Comparison of ENCODE assay signal across 9 mouse cellular contexts in the genomic region with DNA sequence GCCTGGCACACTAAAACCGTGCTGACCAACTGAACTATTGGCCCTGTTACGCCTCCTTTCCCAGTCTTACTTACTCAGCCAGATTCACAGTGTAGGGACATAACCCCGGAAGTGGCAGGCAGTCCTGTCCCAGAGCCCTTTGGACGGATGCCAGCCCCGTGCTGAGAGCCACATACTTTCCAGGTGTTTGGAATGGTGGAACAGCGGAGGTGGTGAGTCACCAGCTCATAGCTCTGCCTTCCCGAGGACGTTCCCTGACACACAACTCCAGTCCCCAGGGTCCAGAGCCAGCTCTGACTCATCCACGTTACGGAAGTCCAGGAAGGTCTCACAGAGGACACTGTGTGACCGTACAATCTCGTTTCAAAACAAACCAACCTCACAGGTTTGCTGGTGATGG.
A peak's percentile ranks its signal among the peaks of the same experiment; 100 is the strongest.
DNase-seq lines count a peak whose midpoint lies in the region; ATAC-seq and TF ChIP-seq lines count a peak whose summit lies in the region.
"Had no signal": no experiment of that assay in that cellular context is flagged by ENCODE, and none has a peak within 500 bp of the region (broad histone marks: within the 10 kb centered on the region; RNA-seq: fewer than 3 reads in every experiment).

No protein-coding gene starts in this region.

- TF ChIP-seq EP300 in lung, postnatal 0 days (IDR thresholded peaks at IDR 0.05): peak; percentile 94

- H3K4me3 ChIP-seq in intestine, postnatal 0 days (ENCODE audit: low read depth, low read length): no peak overlapping the region
- H3K4me3 ChIP-seq in lung, postnatal 0 days (ENCODE audit: low read depth, low read length): no peak overlapping the region
- no peak overlapping the region for H3K4me3 ChIP-seq in hindbrain, embryonic 13.5 days
- no peak overlapping the region for H3K4me3 ChIP-seq in hindbrain, embryonic 16.5 days (ENCODE audit: low read length)
- H3K4me3 ChIP-seq: erythroblast, embryonic 14.5 days had no signal

- peak; percentile 90 for DNase-seq in MN1 (ENCODE audit: low spot score)
- DNase-seq in gastrocnemius, adult 8-10 months (ENCODE audit: low spot score in 2 of 2): peak; percentile 70 to 77
- peak; percentile 96 for DNase-seq in lung, postnatal 0 days (ENCODE audit: low spot score)
- no peak for DNase-seq in layer of hippocampus, adult 9-10 months (ENCODE audit: low spot score)
- no peak for DNase-seq in thymus, postnatal 36 days

- no peak for TF ChIP-seq CTCF in intestine, postnatal 0 days (IDR thresholded peaks at IDR 0.05; ENCODE audit: low read depth)
- TF ChIP-seq CTCF in lung, postnatal 0 days (IDR thresholded peaks at IDR 0.05): no peak

- peak; percentile 97 for ATAC-seq in intestine, postnatal 0 days
- peak; percentile 95 for ATAC-seq in lung, postnatal 0 days
- no peak for ATAC-seq in hindbrain, embryonic 13.5 days (ENCODE audit: low FRiP score)
- ATAC-seq in hindbrain, embryonic 16.5 days: no peak

- H3K4me1 ChIP-seq in intestine, postnatal 0 days (replicated peaks; ENCODE audit: control insufficient read depth, insufficient read depth, low read length): no peaks in the 10 kb centered on the region
- peaks cover 14% of the 10 kb centered on the region; the same call in 1 of the 2 replicates for H3K4me1 ChIP-seq in lung, postnatal 0 days (ENCODE audit: insufficient read depth, low read depth, low read length)
- peaks cover 24% of the 10 kb centered on the region for H3K4me1 ChIP-seq in hindbrain, embryonic 13.5 days (replicated peaks)
- H3K4me1 ChIP-seq in hindbrain, embryonic 16.5 days (ENCODE audit: control insufficient read depth, insufficient read depth, low read depth, low read length): peaks cover 8% of the 10 kb centered on the region; the same call in 1 of the 2 replicates

- no peaks in the 10 kb centered on the region for H3K36me3 ChIP-seq in intestine, postnatal 0 days (ENCODE audit: control insufficient read depth, insufficient read depth)
- H3K36me3 ChIP-seq in lung, postnatal 0 days (ENCODE audit: insufficient read depth, low read length): no peaks in the 10 kb centered on the region
- H3K36me3 ChIP-seq in hindbrain, embryonic 13.5 days: no peaks in the 10 kb centered on the region
- H3K36me3 ChIP-seq in hindbrain, embryonic 16.5 days (ENCODE audit: control insufficient read depth, insufficient read depth, low read length): no peaks in the 10 kb centered on the region

- H3K27me3 ChIP-seq in intestine, postnatal 0 days (replicated peaks; ENCODE audit: control insufficient read depth, insufficient read depth, low read length): no peaks in the 10 kb centered on the region
- H3K27me3 ChIP-seq in lung, postnatal 0 days (replicated peaks; ENCODE audit: insufficient read depth, low read length): no peaks in the 10 kb centered on the region
- H3K27me3 ChIP-seq in hindbrain, embryonic 13.5 days: no peaks in the 10 kb centered on the region
- H3K27me3 ChIP-seq in hindbrain, embryonic 16.5 days (replicated peaks; ENCODE audit: control insufficient read depth, insufficient read depth, low read length): no peaks in the 10 kb centered on the region

- H3K9ac ChIP-seq in intestine, postnatal 0 days (ENCODE audit: low read depth, low read length): no peak overlapping the region
- no peak overlapping the region for H3K9ac ChIP-seq in lung, postnatal 0 days (replicated peaks; ENCODE audit: low read depth)
- no peak overlapping the region for H3K9ac ChIP-seq in hindbrain, embryonic 13.5 days
- H3K9ac ChIP-seq in hindbrain, embryonic 16.5 days (ENCODE audit: low read depth, low read length): no peak overlapping the region

- peak overlapping the region; percentile 21 for H3K4me2 ChIP-seq in intestine, postnatal 0 days (replicated peaks; ENCODE audit: low read depth)
- H3K4me2 ChIP-seq in lung, postnatal 0 days (replicated peaks; ENCODE audit: low read depth, low read length): no peak overlapping the region; the same call in 1 of the 2 replicates
- H3K4me2 ChIP-seq in hindbrain, embryonic 13.5 days: no peak overlapping the region
- H3K4me2 ChIP-seq in hindbrain, embryonic 16.5 days (ENCODE audit: low read length): no peak overlapping the region

- H3K9me3 ChIP-seq in intestine, postnatal 0 days (ENCODE audit: control insufficient read depth): no peaks in the 10 kb centered on the region
- no peaks in the 10 kb centered on the region for H3K9me3 ChIP-seq in lung, postnatal 0 days (ENCODE audit: low read length)
- H3K9me3 ChIP-seq in hindbrain, embryonic 13.5 days: no peaks in the 10 kb centered on the region
- no peaks in the 10 kb centered on the region for H3K9me3 ChIP-seq in hindbrain, embryonic 16.5 days (ENCODE audit: control insufficient read depth, low read length)

- WGBS in intestine, postnatal 0 days: 19% methylated on average over 12 of the region's 12 CpGs
- 25% methylated on average over 12 of the region's 12 CpGs for WGBS in lung, postnatal 0 days
- WGBS in hindbrain, embryonic 13.5 days: 77% methylated on average over 12 of the region's 12 CpGs
- WGBS in hindbrain, embryonic 16.5 days: 77% methylated on average over 12 of the region's 12 CpGs

- H3K27ac ChIP-seq in intestine, postnatal 0 days (ENCODE audit: low read depth, low read length): peak overlapping the region; percentile 73
- peak overlapping the region; percentile 33 for H3K27ac ChIP-seq in lung, postnatal 0 days (ENCODE audit: low read length)
- H3K27ac ChIP-seq in hindbrain, embryonic 13.5 days: no peak overlapping the region
- no peak overlapping the region for H3K27ac ChIP-seq in hindbrain, embryonic 16.5 days (ENCODE audit: low read depth, low read length)

Comparison
In these comparisons a context has a peak if more than half of its experiments do, and no peak if none do; other contexts are left out.
1. DNase-seq: peak in MN1 (single experiment), gastrocnemius, adult 8-10 months (2 of 2) and lung, postnatal 0 days (single experiment); none in layer of hippocampus, adult 9-10 months (single experiment) and thymus, postnatal 36 days (0 of 2).
2. ATAC-seq: peak in intestine, postnatal 0 days (single experiment) and lung, postnatal 0 days (single experiment); none in hindbrain, embryonic 13.5 days (single experiment) and hindbrain, embryonic 16.5 days (single experiment).
3. H3K27ac ChIP-seq: peak in intestine, postnatal 0 days (single experiment) and lung, postnatal 0 days (single experiment); none in hindbrain, embryonic 13.5 days (single experiment) and hindbrain, embryonic 16.5 days (single experiment).